Mouse (Mus musculus): ENCODE measurements at regions not wholly inside any gene's neighbourhood (a gene's known extent, or its start where the extent isn't known, plus 50 kb on each side); places are given as distances from the start of the nearest gene placed in this dataset.

DNA sequence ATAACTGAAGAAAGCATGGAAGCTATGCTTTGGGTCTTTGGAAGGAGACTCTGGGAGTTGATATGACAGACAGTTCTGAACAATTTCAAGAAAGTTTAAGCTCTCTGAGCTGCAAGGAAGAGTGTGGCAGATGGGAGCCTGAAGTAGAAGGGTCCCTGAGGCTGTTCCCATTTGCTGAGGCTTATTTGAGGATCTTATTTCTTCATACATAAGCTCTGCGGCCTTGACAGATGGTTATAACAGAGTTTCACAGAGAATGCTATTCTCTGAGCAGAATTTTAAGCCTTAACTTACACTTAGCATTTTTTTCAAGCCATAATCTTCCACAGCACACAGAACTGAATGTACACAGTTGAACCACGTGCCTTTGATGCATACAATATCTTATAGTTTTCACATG, 278.7 kb downstream of the Plk2 start:
- DNase-seq (ENCODE audit: low spot score), result no peak

- DNase-seq (ENCODE audit: low spot score), result no peak
Observed at GRCm38 (mm10) chr13:110683259-110684041, 288.6 kb downstream of the Plk2 start.

GRCm38 (mm10) chr13:110688796-110689195, 293.9 kb downstream of the Plk2 start:
- DNase-seq (ENCODE audit: low spot score), result no peak

- DNase-seq (ENCODE audit: low spot score), result no peak
Observed at GRCm38 (mm10) chr13:110690501-110691255, 295.8 kb downstream of the Plk2 start.

- DNase-seq (ENCODE audit: low spot score), result no peak
Observed at GRCm38 (mm10) chr13:110692696-110693095, 297.9 kb downstream of the Plk2 start.

DNA sequence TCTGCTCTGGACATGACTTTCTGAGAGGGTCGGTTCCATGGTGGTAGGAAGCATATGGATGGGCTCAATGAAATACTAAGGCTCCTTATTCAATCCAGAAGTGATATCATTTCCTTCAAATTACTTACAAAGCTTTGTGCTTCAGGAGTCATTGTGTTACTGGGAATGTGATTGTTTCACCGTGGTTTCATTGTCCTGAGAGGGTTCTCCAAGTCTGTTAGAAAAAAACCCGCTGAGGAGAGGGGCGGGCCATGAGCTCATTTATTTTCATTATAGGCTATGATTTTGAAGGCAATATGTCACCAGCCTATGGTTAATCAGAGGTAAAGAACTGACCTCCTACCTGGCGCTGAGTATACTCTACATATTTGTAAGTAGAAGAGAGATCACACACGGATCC, 300.0 kb downstream of the Plk2 start:
- no peak for DNase-seq (ENCODE audit: low spot score)

- DNase-seq (ENCODE audit: low spot score), result no peak
Observed at GRCm38 (mm10) chr13:110696549-110696948, 301.7 kb downstream of the Plk2 start.

DNA sequence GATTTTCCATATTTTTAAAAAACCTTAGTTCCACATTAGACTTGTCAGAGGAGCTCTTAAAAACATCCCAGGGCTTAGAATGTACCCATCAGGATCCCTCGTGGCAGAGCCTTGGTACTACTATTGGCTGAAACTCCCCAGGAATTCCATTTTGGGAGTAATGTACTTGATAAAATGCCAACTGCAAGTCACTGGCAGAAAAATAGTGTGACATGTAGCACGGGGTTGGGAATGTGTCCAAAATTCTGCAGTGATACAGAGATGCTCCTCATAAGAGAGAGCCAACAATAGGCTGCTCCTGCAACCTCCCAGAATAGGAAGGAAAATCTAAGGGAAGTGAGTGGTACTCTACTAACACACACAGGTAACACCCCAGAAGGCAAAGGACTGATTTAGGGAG, 309.4 kb downstream of the Plk2 start:
- DNase-seq (ENCODE audit: low spot score), result no peak

DNA sequence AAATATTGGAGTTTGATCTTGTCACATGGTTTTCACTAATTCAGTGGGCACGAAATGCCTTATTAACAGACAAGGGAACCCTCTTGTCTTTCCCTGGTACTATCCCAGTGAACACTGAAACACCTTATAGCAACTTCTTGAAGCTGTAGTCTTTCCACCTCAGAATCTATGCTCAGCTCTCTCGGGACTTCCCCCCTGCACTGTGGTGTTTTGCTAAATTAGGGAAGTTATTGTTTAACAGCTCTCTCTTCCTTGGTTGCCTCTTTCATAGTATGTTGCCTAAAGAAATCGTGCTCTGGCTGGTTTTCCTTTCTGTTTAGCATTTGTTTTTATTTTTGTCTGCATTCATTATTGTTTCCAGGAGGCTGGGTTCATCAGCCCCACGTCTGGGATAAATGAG, 316.0 kb downstream of the Plk2 start:
- no peak for DNase-seq (ENCODE audit: low spot score)

- DNase-seq (ENCODE audit: low spot score), result no peak
Observed at GRCm38 (mm10) chr13:110712527-110712926, 317.7 kb downstream of the Plk2 start.

DNA sequence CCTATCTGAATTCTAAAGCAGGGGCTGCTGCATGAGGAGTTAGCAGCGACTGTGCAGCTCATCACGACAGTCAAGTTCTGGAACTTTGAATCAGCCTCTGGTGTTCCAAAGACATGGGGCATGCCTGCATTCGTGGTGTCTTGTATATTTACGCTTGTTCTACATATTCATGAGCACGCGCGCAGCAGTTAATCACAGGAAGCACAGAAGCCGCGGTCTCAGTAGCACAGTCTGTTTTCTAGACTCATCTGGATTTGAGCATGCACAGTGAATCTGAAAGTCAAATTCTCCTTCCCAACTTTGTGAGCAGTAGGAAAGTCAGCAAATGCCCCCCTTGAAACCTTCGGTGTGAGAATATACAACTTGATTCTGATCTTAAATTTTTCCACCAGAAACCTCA, 327.3 kb downstream of the Plk2 start:
- DNase-seq (ENCODE audit: low spot score), result no peak

DNA sequence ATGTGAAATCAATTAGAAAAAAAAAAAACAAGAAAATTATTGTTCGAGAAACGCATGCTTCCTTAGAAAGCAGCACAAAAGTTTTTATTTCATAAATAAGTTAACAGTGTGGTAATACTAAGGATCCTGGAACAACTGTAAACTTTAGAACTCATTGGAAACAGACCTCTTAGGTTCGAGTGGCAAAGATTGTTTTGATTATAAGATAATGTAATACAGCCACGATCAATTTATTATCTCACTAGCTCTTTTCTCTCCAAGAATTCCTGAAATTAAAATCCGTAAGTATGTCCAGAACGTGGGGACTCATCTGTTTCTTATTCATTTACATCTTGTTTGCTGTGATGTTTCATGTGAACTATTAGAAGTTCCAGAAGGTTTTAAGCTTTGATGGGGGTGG, 327.9 kb downstream of the Plk2 start:
- DNase-seq (ENCODE audit: low spot score), result no peak

DNA sequence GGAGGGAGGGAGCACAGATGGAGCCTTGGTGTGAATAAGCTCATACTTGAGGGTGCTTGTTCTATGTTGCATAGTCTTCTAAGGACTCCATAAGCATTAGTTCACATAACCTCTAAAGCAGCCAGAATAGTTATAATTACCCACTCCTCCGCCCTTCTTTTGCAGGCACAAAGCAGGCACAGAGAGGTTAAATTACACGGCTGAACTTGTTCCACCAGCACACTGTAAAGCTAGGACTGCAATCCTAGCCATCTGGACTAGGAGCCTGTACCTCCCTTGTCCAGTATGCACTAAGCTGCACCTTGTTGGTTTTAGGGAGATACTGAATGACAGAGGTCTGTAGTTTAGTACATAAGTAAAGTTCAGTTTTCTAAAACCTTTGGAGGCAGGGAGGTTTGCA, 330.0 kb downstream of the Plk2 start:
- no peak for DNase-seq (ENCODE audit: low spot score)

- no peak for DNase-seq (ENCODE audit: low spot score)
Observed at GRCm38 (mm10) chr13:110725821-110726220, 331.0 kb downstream of the Plk2 start.

- no peak for DNase-seq (ENCODE audit: low spot score)
Observed at GRCm38 (mm10) chr13:110735511-110735910, 340.7 kb downstream of the Plk2 start.

DNA sequence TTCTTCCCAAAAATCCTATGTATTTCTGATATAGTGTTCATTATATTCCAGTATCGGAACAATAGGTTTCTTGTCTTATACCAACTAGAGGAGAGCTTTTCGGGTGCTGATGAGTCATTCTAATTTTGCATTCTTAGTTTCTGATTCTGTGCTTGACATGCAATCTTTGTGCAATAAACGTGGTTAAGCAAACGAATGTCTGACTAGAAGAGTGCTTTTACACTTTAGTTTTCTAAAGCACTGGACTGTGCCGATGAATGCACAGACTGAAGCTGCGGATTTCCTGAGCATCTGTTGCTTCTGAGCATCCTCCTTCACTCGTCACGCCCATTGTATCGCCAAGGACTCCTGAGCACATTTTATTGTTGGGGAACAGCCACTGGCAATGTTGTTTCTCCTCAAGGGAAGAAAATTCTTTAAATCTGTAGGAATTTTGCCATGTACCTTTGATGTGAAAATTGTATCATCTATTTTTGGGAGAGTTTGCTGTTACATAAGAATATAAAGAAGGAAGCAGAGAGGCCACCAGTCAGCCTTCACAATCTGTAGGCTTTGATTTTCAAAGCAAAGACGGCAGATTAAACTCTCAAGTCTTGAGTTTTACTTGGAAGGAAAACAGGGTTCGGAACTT, 346.8 kb downstream of the Plk2 start:
- no peak for DNase-seq (ENCODE audit: low spot score)

DNA sequence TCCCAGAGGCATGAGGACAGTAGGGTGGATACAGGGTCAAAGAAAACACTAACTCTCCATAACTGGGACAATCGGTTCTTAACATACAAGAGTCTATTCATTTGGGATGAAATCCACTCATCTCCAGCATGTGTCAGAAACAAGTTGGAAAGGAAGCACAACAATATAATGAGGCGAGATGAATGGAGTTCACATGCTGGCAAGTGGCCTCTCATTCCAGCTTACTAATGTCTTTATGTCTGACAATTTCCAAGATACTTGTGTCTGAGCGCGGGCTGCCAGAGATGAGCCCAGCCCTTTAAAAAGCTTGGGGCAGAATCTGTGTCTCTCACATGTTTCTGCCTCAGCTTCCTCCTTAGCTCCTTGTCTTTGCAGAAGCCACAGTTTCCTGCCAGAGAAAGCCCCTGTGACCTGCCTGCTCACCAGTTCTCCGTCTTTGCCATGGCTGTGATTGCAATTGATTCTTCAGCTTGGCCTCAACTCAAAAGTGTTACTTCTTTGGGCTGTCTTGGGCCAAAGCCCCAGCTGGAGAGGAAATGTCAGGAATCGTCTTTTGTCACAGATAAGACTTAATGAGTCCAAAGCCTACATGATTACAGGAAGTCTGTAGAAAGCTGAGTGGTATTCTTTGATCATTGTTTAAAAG, 352.5 kb downstream of the Plk2 start:
- DNase-seq (ENCODE audit: low spot score), result no peak

DNA sequence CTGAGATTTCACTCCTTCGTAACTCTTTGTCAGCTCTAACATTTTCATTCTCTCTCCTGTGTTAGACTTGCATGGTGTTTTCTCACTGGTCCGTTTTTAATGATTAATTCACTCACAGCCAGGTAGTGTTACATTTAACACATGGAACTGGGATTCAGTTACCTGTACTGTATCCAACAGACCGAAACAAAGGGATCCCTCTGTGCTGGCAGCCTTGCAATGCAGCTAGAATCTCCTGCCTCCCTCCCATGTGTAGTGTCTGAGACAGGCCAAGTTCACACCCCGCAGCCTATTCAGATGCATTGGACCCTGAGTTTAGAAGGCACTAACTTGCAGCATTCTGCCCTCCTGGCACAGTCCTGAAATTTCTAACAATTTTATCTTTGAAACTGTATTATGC, 357.9 kb downstream of the Plk2 start:
- DNase-seq (ENCODE audit: low spot score), result no peak

GRCm38 (mm10) chr13:110754548-110754947, 359.7 kb downstream of the Plk2 start:
- no peak for DNase-seq (ENCODE audit: low spot score)

GRCm38 (mm10) chr13:110756877-110757276, 362.0 kb downstream of the Plk2 start:
- no peak for DNase-seq (ENCODE audit: low spot score)

GRCm38 (mm10) chr13:110769210-110769609, 374.4 kb downstream of the Plk2 start:
- no peak for DNase-seq (ENCODE audit: low spot score)

DNA sequence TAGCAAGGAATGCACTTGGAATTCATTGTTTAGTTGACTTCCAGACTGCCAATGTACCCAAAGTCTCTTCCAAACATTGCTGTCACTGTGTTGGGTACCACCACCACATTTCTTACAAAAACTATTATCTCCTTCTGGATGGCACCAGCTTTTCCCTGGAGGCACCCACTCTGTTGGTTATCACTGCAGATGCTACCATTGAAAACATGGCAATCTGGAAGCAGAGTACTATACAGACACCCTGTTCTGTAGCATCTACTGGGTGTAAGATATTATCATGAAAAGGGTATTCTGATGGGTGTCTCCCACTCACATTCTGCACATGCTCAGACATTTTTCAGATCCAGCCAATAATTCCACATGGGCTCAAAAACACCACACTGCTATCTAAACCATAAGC, 380.4 kb downstream of the Plk2 start:
- no peak for DNase-seq (ENCODE audit: low spot score)
